Mouse (Mus musculus) cerebellum, adult 2 months (tissue): Measurements from ENCODE around the gene Fam222a.

ENCODE experiments used
- CTCF ChIP-seq: fragments of 200-500 bp; IDR thresholded peaks from 2 replicates; pipeline ENCODE4 v1.5.1; 2011; ENCODE audit warnings: low read depth, mild to moderate bottlenecking, control low read depth, low read length, moderate library complexity, borderline replicate concordance; ENCODE audit not compliant: insufficient read depth
- POLR2A ChIP-seq: fragments of 200-500 bp; IDR thresholded peaks from 2 replicates; pipeline ENCODE4 v1.6.1; 2011; ENCODE audit warnings: low read length, control low read depth, borderline replicate concordance; ENCODE audit not compliant: insufficient read depth

- TF ChIP-seq POLR2A (no peak), CTCF (no peak)
These were observed 20.1 kb downstream of the Fam222a start for GRCm38 (mm10) chr5:114587908-114588307.
